Mouse (Mus musculus) heart, embryonic 14.5 days (tissue): Measurements from ENCODE around the gene Map2k3. TPM values are rescaled to one million over a fixed set of nuclear protein-coding genes. Genes with fewer than 3 reads are reported as not detected.
A peak's percentile ranks its signal among the peaks of the same experiment; 100 is the strongest.

Experiments used
- ATAC-seq: fragments of 200-750 bp; cut with Nextera tagmentation; 2 replicates; pipeline ENCODE4 v1.8.0; 2017; ENCODE audit warnings: low read depth, moderate TSS enrichment; ENCODE audit not compliant: insufficient number of reproducible peaks, insufficient read depth, low FRiP score
- H3K27ac ChIP-seq, 2 experiments: fragments of 200-500 bp in 1 of 2; fragments of 300-500 bp in 1 of 2; sonication (generic) in 1 of 2; replicated peaks in 1 of 2; 2 replicates each; pipeline ENCODE4 v1.5.1; 2012 to 2014; ENCODE audit warnings: low read depth in 2 of 2, low read length in 2 of 2, control low read depth in 1 of 2, mild to moderate bottlenecking in 1 of 2, mixed read lengths in 1 of 2; ENCODE audit not compliant: control insufficient read depth in 1 of 2, insufficient read depth in 1 of 2
- H3K27me3 ChIP-seq: fragments of 300-500 bp; sonication (generic); 2 replicates; pipeline ENCODE4 v1.6.1; 2014; ENCODE audit warnings: mild to moderate bottlenecking, low read length, control low read depth; ENCODE audit not compliant: control insufficient read depth, insufficient read depth
- H3K36me3 ChIP-seq: fragments of 300-500 bp; sonication (generic); 2 replicates; pipeline ENCODE4 v1.6.1; 2014; ENCODE audit warnings: mild to moderate bottlenecking, control low read depth, low read length, mixed read lengths; ENCODE audit not compliant: control insufficient read depth, insufficient read depth
- H3K4me1 ChIP-seq, 2 experiments: fragments of 200-500 bp in 1 of 2; fragments of 300-500 bp in 1 of 2; sonication (generic) in 1 of 2; 2 replicates each; pipeline ENCODE4 v1.6.1; 2012 to 2014; ENCODE audit warnings: low read length in 2 of 2, control low read depth in 1 of 2, mixed read lengths in 1 of 2; ENCODE audit not compliant: control insufficient read depth in 2 of 2, insufficient read depth in 2 of 2
- H3K4me2 ChIP-seq: fragments of 300-500 bp; sonication (generic); 2 replicates; pipeline ENCODE4 v1.6.1; 2014; ENCODE audit warnings: mild to moderate bottlenecking, low read length
- H3K4me3 ChIP-seq, 2 experiments: fragments of 200-500 bp in 1 of 2; fragments of 300-500 bp in 1 of 2; sonication (generic) in 1 of 2; 2 replicates each; pipeline ENCODE4 v1.5.1; 2012 to 2014; ENCODE audit warnings: low read length in 2 of 2, mild to moderate bottlenecking in 2 of 2, control low read depth in 1 of 2, low read depth in 1 of 2, moderate library complexity in 1 of 2; ENCODE audit not compliant: control insufficient read depth in 1 of 2, insufficient read depth in 1 of 2
- H3K9ac ChIP-seq: fragments of 300-500 bp; sonication (generic); 2 replicates; pipeline ENCODE4 v1.6.1; 2014; ENCODE audit warnings: mild to moderate bottlenecking, low read length
- H3K9me3 ChIP-seq: fragments of 300-500 bp; sonication (generic); 2 replicates; pipeline ENCODE4 v1.6.1; 2016; ENCODE audit warnings: low read length, control low read depth; ENCODE audit not compliant: control insufficient read depth
- WGBS: fragments of 180-500 bp; shearing (Covaris S2); extraction: QIAGEN DNeasy Blood & Tissue Kit; methylation state at CpG from one replicate; pipeline ENCODE4 v1.1.7; 2014; 5-methylcytosine and 5-hydroxymethylcytosine counted together
- polyA plus RNA-seq: library from polyadenylated mRNA; unstranded; fragments of >200 nt; fragmentation: Nextera tagmentation; extraction: Ambion mirVana; gene quantifications from 2 replicates; pipeline ENCODE4 v1.2.1, GENCODE M21; 2014

The Map2k3 gene
- polyA plus RNA-seq, 1 experiment from 2014 or later = 59.2 TPM

DNA sequence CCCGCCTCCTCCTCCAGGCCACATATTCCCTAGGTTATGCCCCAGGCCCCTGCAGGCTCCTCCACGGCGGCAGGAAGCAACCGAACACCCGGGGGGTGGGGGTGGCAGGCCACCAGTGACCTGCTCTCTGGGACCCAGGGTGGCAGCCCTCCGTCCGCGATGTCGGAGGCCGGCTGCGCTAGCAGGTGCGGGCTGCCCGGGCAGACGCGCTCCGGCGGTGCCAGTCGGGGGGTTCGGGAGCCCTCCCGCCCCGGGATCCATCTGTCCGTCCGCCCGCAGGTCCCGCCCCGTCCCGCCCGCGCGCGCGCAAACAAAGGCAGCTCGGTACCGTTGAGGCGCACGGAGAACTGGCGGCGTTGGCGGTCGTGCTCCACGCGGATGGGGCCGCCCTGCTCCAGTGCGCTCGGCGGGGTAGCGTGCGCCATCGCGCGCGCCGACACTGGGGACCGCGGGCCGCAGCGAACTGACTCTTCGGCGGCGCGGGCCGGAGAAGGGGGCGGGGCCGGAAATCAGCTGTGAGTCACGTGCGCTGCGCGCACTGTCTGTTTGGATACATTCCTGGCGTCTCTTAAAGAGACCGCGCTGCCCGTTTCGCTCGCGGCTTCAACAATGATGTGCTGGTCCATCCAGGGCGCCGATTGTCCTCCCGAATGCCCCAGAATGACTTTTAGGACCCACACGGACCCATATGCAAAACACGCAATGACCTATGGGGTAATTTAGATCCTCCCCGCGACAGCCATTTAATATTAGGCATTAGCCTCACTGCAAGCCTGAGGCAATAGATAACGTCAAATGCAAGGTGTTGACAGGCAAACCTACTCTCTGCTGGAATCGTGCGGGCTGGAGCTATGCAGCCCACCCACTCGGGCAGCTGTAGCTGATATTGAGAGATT, 18.3 kb upstream of the Map2k3 start:
- peak overlapping the region; percentile 69 to 94 for H3K4me3 ChIP-seq
- H3K27ac ChIP-seq = peak overlapping the region; percentile 47 to 85
- H3K27me3 ChIP-seq = no peaks in the 10 kb centered on the region
- peaks cover 17 to 28% of the 10 kb centered on the region in 2 experiments for H3K4me1 ChIP-seq
- 0 out of 2 replicates have a peak, but pooled peaks cover 4% of the 10 kb centered on the region for H3K36me3 ChIP-seq
- WGBS = under 1% methylated on average over 73 of the region's 86 CpGs
- peak; percentile 89 for ATAC-seq
- H3K9me3 ChIP-seq = no peaks in the 10 kb centered on the region
- peak overlapping the region; percentile 89 for H3K9ac ChIP-seq
- peak overlapping the region; percentile 71 for H3K4me2 ChIP-seq

DNA sequence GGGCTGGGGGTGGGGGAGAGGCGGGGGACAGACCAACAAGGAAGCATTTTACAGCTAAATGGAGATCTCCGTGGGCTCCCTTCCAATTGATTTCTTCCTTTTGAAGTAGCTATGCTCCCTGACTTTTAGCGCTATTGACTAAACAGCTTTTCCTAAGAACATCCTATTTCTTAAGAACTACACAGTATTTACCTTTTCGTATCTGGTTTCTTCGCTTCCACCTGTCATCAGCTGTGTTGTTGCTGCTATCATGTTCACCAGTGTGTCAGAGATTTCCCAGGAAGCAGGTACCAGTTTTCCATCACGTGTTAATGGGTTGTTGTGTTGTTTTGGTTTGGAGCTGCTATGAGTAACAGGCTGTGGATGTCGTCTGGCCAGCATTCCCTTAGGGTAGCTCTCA, 17.3 kb upstream of the Map2k3 start, which contains the start of gene Natd1:
Natd1 (minus strand) TSS at position 260 of the 400 bp plus-strand sequence.
- H3K4me2 ChIP-seq = peak within 1 kb of the TSS; percentile 71
- ATAC-seq = no peak
- WGBS = 22% methylated on average over 7 of the region's 7 CpGs
- 0 out of 2 replicates have a peak, but pooled peaks cover 4% of the 10 kb centered on the region for H3K36me3 ChIP-seq
- no peaks in the 10 kb centered on the region for H3K27me3 ChIP-seq
- H3K4me3 ChIP-seq = peak within 1 kb of the TSS; percentile 69 to 94
- peak within 1 kb of the TSS; percentile 89 for H3K9ac ChIP-seq
- H3K9me3 ChIP-seq = no peaks in the 10 kb centered on the region
- peaks cover 17 to 28% of the 10 kb centered on the region in 2 experiments for H3K4me1 ChIP-seq
- peak within 1 kb of the TSS; percentile 47 to 85 for H3K27ac ChIP-seq

DNA sequence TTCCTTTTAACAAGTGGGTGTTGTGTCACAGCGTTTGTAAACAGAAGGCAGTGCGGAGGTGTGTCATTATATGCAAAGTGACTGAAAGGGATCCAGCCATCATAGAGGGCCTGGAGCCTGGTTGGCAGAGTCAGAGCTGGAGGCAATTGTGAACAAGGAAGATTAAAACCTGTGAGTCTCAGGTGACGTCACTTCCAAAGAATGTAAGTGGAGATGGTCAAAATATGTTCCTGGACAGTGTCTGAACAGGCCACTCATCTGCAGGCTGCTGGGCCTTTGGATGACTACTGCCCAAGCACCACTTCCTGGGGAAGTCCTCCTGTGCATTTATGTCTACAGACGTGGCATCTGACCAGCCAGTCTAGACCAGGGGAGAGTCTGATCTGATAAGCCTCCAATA, 16.6 kb upstream of the Map2k3 start:
- 51% methylated on average over 4 of the region's 4 CpGs for WGBS
- H3K4me1 ChIP-seq = peaks cover 17 to 28% of the 10 kb centered on the region in 2 experiments
- H3K27ac ChIP-seq = no peak overlapping the region; a peak in 1 of 4 replicates
- H3K9me3 ChIP-seq = no peaks in the 10 kb centered on the region
- ATAC-seq = no peak
- H3K27me3 ChIP-seq = no peaks in the 10 kb centered on the region
- H3K4me2 ChIP-seq = no peak overlapping the region
- no peak overlapping the region for H3K4me3 ChIP-seq
- 0 out of 2 replicates have a peak, but pooled peaks cover under 1% of the 10 kb centered on the region for H3K36me3 ChIP-seq
- no peak overlapping the region for H3K9ac ChIP-seq

DNA sequence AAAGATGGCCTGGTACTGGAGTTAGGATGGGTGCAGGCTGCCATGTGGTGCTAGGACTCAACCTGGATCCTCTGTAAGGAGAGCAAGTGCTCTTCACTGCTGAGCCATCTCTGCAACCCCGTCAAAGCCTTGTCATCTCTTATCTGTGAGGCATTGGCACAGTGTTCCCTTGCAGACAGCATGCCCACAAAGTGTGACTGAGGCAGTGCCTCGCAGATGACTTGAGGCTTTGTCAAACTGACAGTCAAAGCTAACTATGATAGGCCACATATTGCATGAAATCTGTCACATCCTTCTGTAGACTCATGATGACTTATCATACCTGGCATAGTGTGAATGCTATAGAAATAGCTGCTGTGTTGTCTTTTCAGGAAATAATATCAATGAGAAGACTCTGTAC, 11.8 kb upstream of the Map2k3 start:
- Histone ChIP-seq H3K4me2 (no peak overlapping the region), H3K4me1 (peaks cover 4 to 7% of the 10 kb centered on the region in 2 experiments), H3K9me3 (no peaks in the 10 kb centered on the region), H3K9ac (no peak overlapping the region), H3K27me3 (no peaks in the 10 kb centered on the region), H3K36me3 (peaks cover 10% of the 10 kb centered on the region), H3K27ac (no peak overlapping the region), H3K4me3 (no peak overlapping the region)
- WGBS = 51% methylated on average over 2 of the region's 2 CpGs
- ATAC-seq = no peak

DNA sequence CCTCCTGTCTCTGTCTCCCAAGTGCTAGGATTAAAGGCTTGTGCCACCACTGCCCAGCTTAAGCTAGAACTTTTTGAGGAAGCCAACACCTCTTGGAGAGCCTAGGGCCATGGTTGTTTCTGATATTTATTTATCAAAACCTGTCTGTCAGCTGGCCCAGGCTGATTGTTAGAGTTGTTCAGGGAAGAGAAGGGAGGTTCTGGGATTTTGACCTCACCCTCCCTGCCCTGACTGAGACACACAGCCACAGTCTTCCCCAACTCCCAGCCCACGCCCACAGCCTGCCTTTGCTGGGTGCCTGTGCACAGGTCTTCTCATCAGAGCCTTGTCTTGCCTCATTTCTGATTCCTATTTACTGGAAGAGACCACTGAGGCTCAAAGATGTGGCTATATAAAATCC, 9.6 kb upstream of the Map2k3 start:
- Histone ChIP-seq H3K27me3 (no peaks in the 10 kb centered on the region), H3K4me1 (peaks cover 4% of the 10 kb centered on the region in 2 experiments; a peak in 3 of 4 replicates), H3K9ac (no peak overlapping the region), H3K27ac (no peak overlapping the region), H3K4me3 (no peak overlapping the region), H3K9me3 (no peaks in the 10 kb centered on the region), H3K4me2 (no peak overlapping the region), H3K36me3 (peaks cover 10% of the 10 kb centered on the region)
- WGBS = 88% methylated on average over 1 of the region's 1 CpGs
- ATAC-seq = no peak

DNA sequence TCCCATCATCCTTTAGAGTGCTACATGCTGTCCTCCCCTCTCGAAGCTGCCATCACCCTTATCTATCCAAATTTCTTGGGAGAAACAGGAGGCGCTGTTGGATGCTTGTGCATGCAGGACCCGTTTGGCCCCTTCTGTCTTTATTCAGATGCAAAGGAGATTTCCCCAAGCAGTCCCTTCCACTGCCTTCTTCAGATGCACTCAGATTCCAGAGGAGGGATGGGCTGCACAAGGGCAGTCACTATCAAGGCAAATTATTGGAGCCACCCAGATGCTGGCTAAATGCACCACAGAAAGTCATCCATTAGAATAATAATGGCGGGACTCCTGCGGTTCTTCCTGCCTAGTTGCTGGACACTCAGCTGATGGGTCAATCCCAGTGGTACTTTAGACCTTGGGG, 8.9 kb upstream of the Map2k3 start:
- Histone ChIP-seq H3K9me3 (no peaks in the 10 kb centered on the region), H3K9ac (no peak overlapping the region), H3K4me2 (no peak overlapping the region), H3K27ac (no peak overlapping the region), H3K4me1 (peaks cover 6 to 8% of the 10 kb centered on the region in 2 experiments; a peak in 3 of 4 replicates), H3K36me3 (peaks cover 10% of the 10 kb centered on the region), H3K27me3 (no peaks in the 10 kb centered on the region), H3K4me3 (no peak overlapping the region)
- ATAC-seq = no peak
- WGBS = 80% methylated on average over 5 of the region's 5 CpGs

DNA sequence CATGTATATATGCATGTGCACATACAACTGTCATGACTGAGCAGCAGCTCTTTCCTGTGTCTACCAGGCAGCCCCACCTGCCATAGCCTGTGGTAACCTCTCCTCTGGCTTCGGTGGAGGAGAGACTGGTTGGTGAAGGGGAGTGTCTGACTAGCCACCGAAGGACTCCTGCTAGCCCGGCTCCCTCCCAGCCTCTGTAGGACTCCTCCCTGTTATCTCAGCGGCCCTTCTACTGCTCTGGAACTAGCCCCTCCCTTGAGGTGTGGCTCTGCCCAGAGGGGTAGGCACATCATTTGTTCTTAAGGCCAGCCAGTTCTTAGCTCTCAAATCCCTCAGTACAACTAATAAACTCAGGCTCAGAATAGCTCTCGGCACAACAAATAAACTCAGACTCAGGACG, 7.3 kb upstream of the Map2k3 start:
- Histone ChIP-seq H3K9me3 (no peaks in the 10 kb centered on the region), H3K9ac (no peak overlapping the region), H3K4me1 (peaks cover 6 to 8% of the 10 kb centered on the region in 2 experiments; a peak in 3 of 4 replicates), H3K4me3 (no peak overlapping the region), H3K27me3 (no peaks in the 10 kb centered on the region), H3K4me2 (no peak overlapping the region), H3K36me3 (peaks cover 10% of the 10 kb centered on the region), H3K27ac (no peak overlapping the region)
- ATAC-seq = no peak
- WGBS = 38% methylated on average over 6 of the region's 6 CpGs
